Mouse (Mus musculus): ENCODE data around the gene Fancg. TPM values are rescaled to one million over a fixed set of nuclear protein-coding genes. Genes with fewer than 3 reads are reported as not detected.
"Not testable (repeated sequence)": the region's sequence is repeated elsewhere in the genome, so short reads cannot be mapped to it uniquely, and the experiment has no call there.

Gene Fancg
- polyA plus RNA-seq, 1 experiment from 2014 or later: 26.9 TPM

GRCm38 (mm10) chr4:43012091-43012490, 1.8 kb upstream of the Fancg start:
- Histone ChIP-seq H3K36me3 (ENCODE audit: control insufficient read depth, insufficient read depth, low read length) (no peaks in the 10 kb centered on the region; the same call in 1 of the 2 replicates), H3K9ac (ENCODE audit: low read depth, low read length) (no peak overlapping the region), H3K4me3 (ENCODE audit: low read depth, low read length) (no peak overlapping the region), H3K4me1 (ENCODE audit: control insufficient read depth, insufficient read depth, low read length) (peaks cover 9% of the 10 kb centered on the region), H3K27ac (ENCODE audit: low read length) (no peak overlapping the region), H3K27me3 (ENCODE audit: control insufficient read depth, insufficient read depth, low read depth, low read length) (no peaks in the 10 kb centered on the region), H3K9me3 (replicated peaks; ENCODE audit: control insufficient read depth, low read length, poor library complexity, severe bottlenecking) (no peaks in the 10 kb centered on the region), H3K4me2 (ENCODE audit: low read length) (no peak overlapping the region)
- WGBS: 100% methylated on average over 1 of the region's 1 CpGs
- no peak for ATAC-seq

DNA sequence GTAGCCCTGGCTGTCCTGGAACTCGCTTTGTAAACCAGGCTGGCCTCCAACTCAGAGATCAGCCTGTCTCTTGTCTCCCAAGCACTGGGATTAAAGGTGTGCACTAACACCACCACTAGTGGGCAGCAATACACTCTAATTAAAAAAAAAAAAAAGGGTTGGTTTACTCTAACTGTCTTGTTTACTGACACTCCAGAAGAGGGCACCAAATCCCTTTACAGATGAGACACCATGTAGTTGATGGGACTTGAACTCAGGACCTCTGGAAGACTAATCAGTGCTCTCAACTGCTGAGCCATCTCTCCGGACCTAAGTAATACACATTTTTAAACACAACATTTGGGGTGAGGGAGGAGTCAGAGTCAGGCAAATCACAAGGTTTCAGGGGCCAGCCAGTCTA, 4.5 kb downstream of the Fancg start:
- no peak overlapping the region for H3K4me2 ChIP-seq (ENCODE audit: low read length)
- no peaks in the 10 kb centered on the region for H3K9me3 ChIP-seq (replicated peaks; ENCODE audit: control insufficient read depth, low read length, poor library complexity, severe bottlenecking)
- H3K27me3 ChIP-seq (ENCODE audit: control insufficient read depth, insufficient read depth, low read depth, low read length): no peaks in the 10 kb centered on the region
- no peak overlapping the region for H3K4me3 ChIP-seq (ENCODE audit: low read depth, low read length)
- no peak overlapping the region for H3K27ac ChIP-seq (ENCODE audit: low read length)
- H3K36me3 ChIP-seq (ENCODE audit: control insufficient read depth, insufficient read depth, low read length): 0 out of 2 replicates have a peak, but pooled peaks cover 3% of the 10 kb centered on the region
- ATAC-seq: no peak
- H3K9ac ChIP-seq (ENCODE audit: low read depth, low read length): no peak overlapping the region
- peaks cover 14% of the 10 kb centered on the region for H3K4me1 ChIP-seq (ENCODE audit: control insufficient read depth, insufficient read depth, low read length)
- 58% methylated on average over 2 of the region's 2 CpGs for WGBS

GRCm38 (mm10) chr4:43004951-43005350, 5.4 kb downstream of the Fancg start:
- H3K36me3 ChIP-seq (ENCODE audit: control insufficient read depth, insufficient read depth, low read length): 0 out of 2 replicates have a peak, but pooled peaks cover 3% of the 10 kb centered on the region
- ATAC-seq: no peak
- H3K27me3 ChIP-seq (ENCODE audit: control insufficient read depth, insufficient read depth, low read depth, low read length): no peaks in the 10 kb centered on the region
- H3K9me3 ChIP-seq (replicated peaks; ENCODE audit: control insufficient read depth, low read length, poor library complexity, severe bottlenecking): no peaks in the 10 kb centered on the region
- H3K9ac ChIP-seq (ENCODE audit: low read depth, low read length): no peak overlapping the region
- no peak overlapping the region for H3K27ac ChIP-seq (ENCODE audit: low read length)
- H3K4me1 ChIP-seq (ENCODE audit: control insufficient read depth, insufficient read depth, low read length): peaks cover 15% of the 10 kb centered on the region
- no peak overlapping the region for H3K4me2 ChIP-seq (ENCODE audit: low read length)
- WGBS: 96% methylated on average over 3 of the region's 3 CpGs
- no peak overlapping the region for H3K4me3 ChIP-seq (ENCODE audit: low read depth, low read length)

GRCm38 (mm10) chr4:43002756-43003439, 7.4 kb downstream of the Fancg start:
- Histone ChIP-seq H3K27ac (ENCODE audit: low read length) (no peak overlapping the region), H3K4me2 (ENCODE audit: low read length) (no peak overlapping the region), H3K27me3 (ENCODE audit: control insufficient read depth, insufficient read depth, low read depth, low read length) (no peaks in the 10 kb centered on the region), H3K4me1 (ENCODE audit: control insufficient read depth, insufficient read depth, low read length) (peaks cover 18% of the 10 kb centered on the region), H3K4me3 (ENCODE audit: low read depth, low read length) (no peak overlapping the region), H3K36me3 (ENCODE audit: control insufficient read depth, insufficient read depth, low read length) (0 out of 2 replicates have a peak, but pooled peaks cover 3% of the 10 kb centered on the region), H3K9me3 (replicated peaks; ENCODE audit: control insufficient read depth, low read length, poor library complexity, severe bottlenecking) (no peaks in the 10 kb centered on the region), H3K9ac (ENCODE audit: low read depth, low read length) (no peak overlapping the region)
- WGBS: 80% methylated on average over 12 of the region's 12 CpGs
- ATAC-seq: no peak

- 95% methylated on average over 2 of the region's 2 CpGs for WGBS
Measured at GRCm38 (mm10) chr4:43001272-43001671, 9.0 kb downstream of the Fancg start.

GRCm38 (mm10) chr4:43000141-43000986, 9.9 kb downstream of the Fancg start, which contains the start of gene Vcp:
Vcp (minus strand) TSS chr4:43000507.
- ATAC-seq: peak; percentile 98
- Histone ChIP-seq H3K4me1 (ENCODE audit: control insufficient read depth, insufficient read depth, low read length) (peaks cover 30% of the 10 kb centered on the region), H3K4me2 (ENCODE audit: low read length) (peak within 1 kb of the TSS; percentile 71), H3K27ac (ENCODE audit: low read length) (peak within 1 kb of the TSS; percentile 98), H3K4me3 (ENCODE audit: low read depth, low read length) (peak within 1 kb of the TSS; percentile 98), H3K9ac (ENCODE audit: low read depth, low read length) (peak within 1 kb of the TSS; percentile 94)
- under 1% methylated on average over 46 of the region's 56 CpGs for WGBS
- not testable (repeated sequence) for H3K36me3 ChIP-seq (ENCODE audit: control insufficient read depth, insufficient read depth, low read length); H3K27me3 ChIP-seq (ENCODE audit: control insufficient read depth, insufficient read depth, low read depth, low read length); H3K9me3 ChIP-seq (replicated peaks; ENCODE audit: control insufficient read depth, low read length, poor library complexity, severe bottlenecking)

More at GRCm38 (mm10) chr4:43001272-43001671, 9.0 kb downstream of the Fancg start:
- H3K27me3 ChIP-seq (ENCODE audit: control insufficient read depth, insufficient read depth, low read depth, low read length): no peaks in the 10 kb centered on the region
- no peak overlapping the region for H3K9ac ChIP-seq (ENCODE audit: low read depth, low read length)
- peak overlapping the region; percentile 90 for H3K27ac ChIP-seq (ENCODE audit: low read length)
- no peak overlapping the region for H3K4me2 ChIP-seq (ENCODE audit: low read length)
- no peak for ATAC-seq
- no peak overlapping the region for H3K4me3 ChIP-seq (ENCODE audit: low read depth, low read length)
- 0 out of 2 replicates have a peak, but pooled peaks cover 3% of the 10 kb centered on the region for H3K36me3 ChIP-seq (ENCODE audit: control insufficient read depth, insufficient read depth, low read length)
- H3K4me1 ChIP-seq (ENCODE audit: control insufficient read depth, insufficient read depth, low read length): peaks cover 30% of the 10 kb centered on the region
- no peaks in the 10 kb centered on the region for H3K9me3 ChIP-seq (replicated peaks; ENCODE audit: control insufficient read depth, low read length, poor library complexity, severe bottlenecking)

DNA sequence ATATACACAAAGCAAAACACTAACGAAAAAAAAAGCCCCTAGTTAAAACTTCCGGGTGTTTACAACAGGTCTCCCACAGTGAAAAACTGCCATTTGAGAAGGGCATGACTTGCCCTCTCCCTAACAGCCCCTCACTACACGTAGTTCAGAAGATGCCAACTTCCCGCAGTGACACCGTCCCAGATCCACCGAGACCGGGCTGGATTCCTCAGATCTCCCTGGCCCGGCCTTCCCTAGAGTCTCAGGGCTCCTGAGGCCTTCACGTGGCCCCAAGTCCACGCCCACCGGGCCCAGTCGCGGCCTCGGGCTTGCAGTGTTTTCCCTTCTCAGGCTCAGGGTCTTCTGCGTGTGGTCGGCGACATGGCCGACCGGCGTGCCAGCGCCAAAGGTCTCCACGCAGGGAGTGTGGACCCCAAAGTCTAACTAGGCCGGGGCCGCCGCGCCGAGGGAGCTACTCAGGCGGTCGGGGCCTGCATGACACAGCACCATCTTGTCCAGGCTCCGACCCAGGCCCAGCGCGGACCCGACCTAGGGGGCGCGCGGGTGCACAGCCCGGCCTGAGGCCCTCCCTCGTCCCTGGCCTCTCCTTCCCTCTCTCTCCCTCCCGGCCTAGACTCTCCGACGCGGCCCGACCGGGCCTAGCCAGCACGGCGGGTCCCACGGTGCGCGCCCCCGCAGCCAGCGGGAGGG, 10.7 kb downstream of the Fancg start:
- H3K27ac ChIP-seq (ENCODE audit: low read length): peak overlapping the region; percentile 98
- peak overlapping the region; percentile 98 for H3K4me3 ChIP-seq (ENCODE audit: low read depth, low read length)
- WGBS: 0% methylated on average over 50 of the region's 51 CpGs
- peak overlapping the region; percentile 94 for H3K9ac ChIP-seq (ENCODE audit: low read depth, low read length)
- no peaks in the 10 kb centered on the region for H3K9me3 ChIP-seq (replicated peaks; ENCODE audit: control insufficient read depth, low read length, poor library complexity, severe bottlenecking)
- no peaks in the 10 kb centered on the region for H3K27me3 ChIP-seq (ENCODE audit: control insufficient read depth, insufficient read depth, low read depth, low read length)
- peak overlapping the region; percentile 71 for H3K4me2 ChIP-seq (ENCODE audit: low read length)
- peaks cover 30% of the 10 kb centered on the region for H3K4me1 ChIP-seq (ENCODE audit: control insufficient read depth, insufficient read depth, low read length)
- peaks cover 8% of the 10 kb centered on the region for H3K36me3 ChIP-seq (ENCODE audit: control insufficient read depth, insufficient read depth, low read length)
- peak; percentile 80 for ATAC-seq

DNA sequence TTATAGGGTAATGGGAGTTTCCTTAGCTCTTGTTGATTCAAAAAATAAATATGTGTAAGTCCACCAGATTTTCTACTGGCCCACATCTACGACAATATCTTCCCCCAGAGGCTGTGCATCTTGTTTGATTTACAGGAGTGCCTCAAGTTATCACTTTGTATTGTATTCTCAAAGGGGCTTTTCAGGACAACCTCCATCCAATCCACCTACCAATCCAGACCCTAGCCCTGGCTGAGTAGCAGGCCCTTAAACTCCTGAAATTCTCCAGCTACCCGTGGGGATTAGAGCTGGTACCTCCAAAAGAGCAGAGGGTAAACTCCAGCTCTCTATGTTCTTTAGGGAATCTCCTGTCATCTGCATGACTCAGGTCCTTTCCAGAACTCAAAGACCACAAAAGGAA, 12.3 kb downstream of the Fancg start:
- Histone ChIP-seq H3K27ac (ENCODE audit: low read length) (no peak overlapping the region), H3K27me3 (ENCODE audit: control insufficient read depth, insufficient read depth, low read depth, low read length) (no peaks in the 10 kb centered on the region), H3K9me3 (replicated peaks; ENCODE audit: control insufficient read depth, low read length, poor library complexity, severe bottlenecking) (no peaks in the 10 kb centered on the region), H3K36me3 (ENCODE audit: control insufficient read depth, insufficient read depth, low read length) (peaks cover 17% of the 10 kb centered on the region), H3K4me1 (ENCODE audit: control insufficient read depth, insufficient read depth, low read length) (peaks cover 30% of the 10 kb centered on the region), H3K4me2 (ENCODE audit: low read length) (peak overlapping the region; percentile 71), H3K9ac (ENCODE audit: low read depth, low read length) (no peak overlapping the region), H3K4me3 (ENCODE audit: low read depth, low read length) (peak overlapping the region; percentile 98; the same call in 1 of the 2 replicates)
- WGBS: 58% methylated on average over 2 of the region's 2 CpGs
- no peak for ATAC-seq

Data from midbrain, embryonic 16.5 days (tissue).